Mouse (Mus musculus): ENCODE measurements around the gene Mrps21. TPM values are rescaled to one million over a fixed set of nuclear protein-coding genes. Genes with fewer than 3 reads are reported as not detected.

Mrps21 gene
- polyA plus RNA-seq, 1 experiment from 2014 or later: 333 TPM

- H3K27ac ChIP-seq (ENCODE audit: low read depth, low read length): no peak overlapping the region
- H3K4me2 ChIP-seq (ENCODE audit: low read length): peak overlapping the region; percentile 66
- H3K27me3 ChIP-seq (replicated peaks; ENCODE audit: control insufficient read depth, insufficient read depth, low read length): no peaks in the 10 kb centered on the region
- no peak overlapping the region for H3K4me3 ChIP-seq (ENCODE audit: low read depth, low read length)
- ATAC-seq (no peak), DNase-seq (ENCODE audit: low spot score) (no peak)
- no peak overlapping the region for H3K9ac ChIP-seq (ENCODE audit: low read length)
- WGBS: 92% methylated on average over 3 of the region's 3 CpGs
- peaks cover 6% of the 10 kb centered on the region; the same call in 1 of the 2 replicates for H3K4me1 ChIP-seq (ENCODE audit: control insufficient read depth, insufficient read depth, low read length)
- no peaks in the 10 kb centered on the region for H3K36me3 ChIP-seq (ENCODE audit: control insufficient read depth, insufficient read depth, low read length)
- H3K9me3 ChIP-seq (replicated peaks; ENCODE audit: control insufficient read depth, low read length): no peaks in the 10 kb centered on the region
Measured at GRCm38 (mm10) chr3:95816681-95817080, 54.6 kb downstream of the Mrps21 start.

Other genes starting within 250 kb of the Mrps21 start
- 97.2 and 106 TPM in 2 replicates for gene Ensa, start 246.5 kb downstream of the Mrps21 start, polyA plus RNA-seq (2014; fragmentation: Nextera tagmentation; extraction: Ambion mirVana)
- 50.3 and 50.8 TPM in 2 replicates for gene Mcl1, start 212.7 kb downstream of the Mrps21 start, polyA plus RNA-seq (2014; fragmentation: Nextera tagmentation; extraction: Ambion mirVana)
- 0.13 and 0.72 TPM in 2 replicates for gene Adamtsl4, start 183.6 kb downstream of the Mrps21 start, polyA plus RNA-seq (2014; fragmentation: Nextera tagmentation; extraction: Ambion mirVana)
- gene Ecm1, start 131.9 kb downstream of the Mrps21 start, polyA plus RNA-seq (2014; fragmentation: Nextera tagmentation; extraction: Ambion mirVana): 6.6 and 9.0 TPM in 2 replicates
- 46.6 and 50.7 TPM in 2 replicates for gene Tars2, start 111.3 kb downstream of the Mrps21 start, polyA plus RNA-seq (2014; fragmentation: Nextera tagmentation; extraction: Ambion mirVana)
- 14.3 and 18.4 TPM in 2 replicates for gene Rprd2, start 52.7 kb downstream of the Mrps21 start, polyA plus RNA-seq (2014; fragmentation: Nextera tagmentation; extraction: Ambion mirVana)
- 40.7 and 47.4 TPM in 2 replicates for gene Prpf3, start 15.6 kb downstream of the Mrps21 start, polyA plus RNA-seq (2014; fragmentation: Nextera tagmentation; extraction: Ambion mirVana)
- 2.7 and 2.8 TPM in 2 replicates for gene Ciart, start 10.7 kb upstream of the Mrps21 start, polyA plus RNA-seq (2014; fragmentation: Nextera tagmentation; extraction: Ambion mirVana)
- gene BC028528, start 20.5 kb upstream of the Mrps21 start, polyA plus RNA-seq (2014; fragmentation: Nextera tagmentation; extraction: Ambion mirVana): 13.1 and 15.4 TPM in 2 replicates
- 48.8 and 51.7 TPM in 2 replicates for gene Aph1a, start 22.4 kb upstream of the Mrps21 start, polyA plus RNA-seq (2014; fragmentation: Nextera tagmentation; extraction: Ambion mirVana)
- gene Car14, start 33.2 kb upstream of the Mrps21 start, polyA plus RNA-seq (2014; fragmentation: Nextera tagmentation; extraction: Ambion mirVana): 15.5 and 19.9 TPM in 2 replicates
- gene Anp32e, start 57.7 kb upstream of the Mrps21 start, polyA plus RNA-seq (2014; fragmentation: Nextera tagmentation; extraction: Ambion mirVana): 49.1 and 50.0 TPM in 2 replicates
- 67.4 and 75.6 TPM in 2 replicates for gene Plekho1, start 124.5 kb upstream of the Mrps21 start, polyA plus RNA-seq (2014; fragmentation: Nextera tagmentation; extraction: Ambion mirVana)
- 48.3 and 54.8 TPM in 2 replicates for gene Vps45, start 186.9 kb upstream of the Mrps21 start, polyA plus RNA-seq (2014; fragmentation: Nextera tagmentation; extraction: Ambion mirVana)
- 4.0 and 4.4 TPM in 2 replicates for gene Otud7b, start 233.0 kb upstream of the Mrps21 start, polyA plus RNA-seq (2014; fragmentation: Nextera tagmentation; extraction: Ambion mirVana)

Data from forebrain, embryonic 14.5 days (tissue).